In the genomic region with DNA sequence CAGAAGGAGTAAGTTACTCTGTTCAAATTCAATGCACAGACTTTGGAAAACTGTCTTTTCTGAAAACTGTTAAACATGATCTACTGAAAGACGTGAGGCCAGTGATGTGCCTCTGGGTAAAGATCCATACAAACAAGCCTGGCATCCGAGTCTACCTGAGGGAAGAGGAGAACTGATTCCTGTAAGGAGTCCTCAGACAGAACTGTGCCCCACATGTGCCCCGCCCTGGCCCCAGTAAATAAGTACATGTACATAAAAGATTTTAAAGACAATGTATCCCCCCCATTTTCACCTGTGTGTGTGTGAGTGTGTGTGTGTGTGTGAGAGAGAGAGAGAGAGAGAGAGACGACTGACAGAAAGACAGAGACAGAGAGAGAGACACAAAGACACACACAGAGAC, we compare ENCODE assay signal across 11 mouse cellular contexts. TPM values are rescaled to one million over a fixed set of nuclear protein-coding genes. Genes with fewer than 3 reads are reported as not detected.
DNase-seq lines count a peak whose midpoint lies in the region; ATAC-seq and TF ChIP-seq lines count a peak whose summit lies in the region.
"Had no signal": no experiment of that assay in that cellular context is flagged by ENCODE, and none has a peak within 500 bp of the region (broad histone marks: within the 10 kb centered on the region; RNA-seq: fewer than 3 reads in every experiment).

No protein-coding gene starts in this region.

- H3K36me3 ChIP-seq in heart, embryonic 16.5 days (ENCODE audit: control insufficient read depth, insufficient read depth) = no peaks in the 10 kb centered on the region
- no peaks in the 10 kb centered on the region for H3K36me3 ChIP-seq in megakaryocyte, embryonic 14.5 days (replicated peaks; ENCODE audit: low read length)
- no peaks in the 10 kb centered on the region for H3K36me3 ChIP-seq in hindbrain, embryonic 11.5 days (ENCODE audit: control insufficient read depth, insufficient read depth, low read length)
- H3K36me3 ChIP-seq: forebrain, embryonic 10.5 days; hindbrain, embryonic 10.5 days had no signal

- peak overlapping the region; percentile 82 for H3K27ac ChIP-seq in heart, embryonic 16.5 days (ENCODE audit: low read length)
- 0 out of 2 replicates have a peak overlapping the region, but pooled peaks have one; percentile 19 for H3K27ac ChIP-seq in cortical plate, adult 2 months (ENCODE audit: insufficient read depth, low read length)
- H3K27ac ChIP-seq in hindbrain, embryonic 11.5 days (ENCODE audit: low read depth, low read length) = no peak overlapping the region
- H3K27ac ChIP-seq: forebrain, embryonic 10.5 days; hindbrain, embryonic 10.5 days had no signal

- DNase-seq in heart, adult 9 months (ENCODE audit: low spot score in 2 of 2) = no peak
- DNase-seq in thymus, postnatal 36 days = peak; percentile 49 to 50
- no peak for DNase-seq in hindbrain, embryonic 11.5 days (ENCODE audit: low spot score)
- DNase-seq in gastrocnemius, postnatal 36 days = no peak
- DNase-seq: cerebellum, adult 2 months had no signal

- no peak overlapping the region for H3K4me2 ChIP-seq in heart, embryonic 16.5 days (ENCODE audit: low read depth, low read length)
- H3K4me2 ChIP-seq in hindbrain, embryonic 11.5 days (replicated peaks; ENCODE audit: low read depth, low read length) = no peak overlapping the region

- no peaks in the 10 kb centered on the region for H3K9me3 ChIP-seq in heart, embryonic 16.5 days (replicated peaks; ENCODE audit: control insufficient read depth, low read length)
- H3K9me3 ChIP-seq in megakaryocyte, embryonic 14.5 days = no peaks in the 10 kb centered on the region
- no peaks in the 10 kb centered on the region for H3K9me3 ChIP-seq in hindbrain, embryonic 11.5 days (ENCODE audit: control insufficient read depth, low read length)
- H3K9me3 ChIP-seq: forebrain, embryonic 10.5 days; hindbrain, embryonic 10.5 days had no signal

- no peak for TF ChIP-seq POLR2A in cortical plate, adult 2 months (IDR thresholded peaks at IDR 0.05; ENCODE audit: extremely low read depth, insufficient read depth, low read length)

- peaks cover 12% of the 10 kb centered on the region for H3K4me1 ChIP-seq in heart, embryonic 16.5 days (ENCODE audit: control insufficient read depth, insufficient read depth, low read length)
- H3K4me1 ChIP-seq in megakaryocyte, embryonic 14.5 days = peaks cover 63% of the 10 kb centered on the region
- H3K4me1 ChIP-seq in cortical plate, adult 2 months (ENCODE audit: control insufficient read depth, insufficient read depth, low read length) = peaks cover 5% of the 10 kb centered on the region
- H3K4me1 ChIP-seq in hindbrain, embryonic 11.5 days (replicated peaks; ENCODE audit: control insufficient read depth, insufficient read depth, low read length) = no peaks in the 10 kb centered on the region

- no peak for ATAC-seq in heart, embryonic 16.5 days (replicated peaks; ENCODE audit: extremely low read depth, insufficient read depth, low FRiP score)
- ATAC-seq in megakaryocyte, adult 5-6 weeks (ENCODE audit: poor library complexity, severe bottlenecking) = no peak
- no peak for ATAC-seq in hindbrain, embryonic 11.5 days (ENCODE audit: low FRiP score)

- H3K9ac ChIP-seq in heart, embryonic 16.5 days (ENCODE audit: low read length) = no peak overlapping the region
- no peak overlapping the region for H3K9ac ChIP-seq in hindbrain, embryonic 11.5 days (ENCODE audit: low read depth, low read length)

- TF ChIP-seq CTCF in cortical plate, adult 2 months (IDR thresholded peaks at IDR 0.05; ENCODE audit: extremely low read depth, insufficient read depth, low read length) = no peak

- H3K4me3 ChIP-seq in heart, embryonic 16.5 days (ENCODE audit: low read length) = no peak overlapping the region
- H3K4me3 ChIP-seq in megakaryocyte, embryonic 14.5 days (replicated peaks) = peak overlapping the region; percentile 65
- no peak overlapping the region for H3K4me3 ChIP-seq in cortical plate, adult 2 months (ENCODE audit: insufficient read depth, low read length)
- H3K4me3 ChIP-seq in hindbrain, embryonic 11.5 days (ENCODE audit: low read depth, low read length) = no peak overlapping the region
- H3K4me3 ChIP-seq: forebrain, embryonic 10.5 days; hindbrain, embryonic 10.5 days had no signal

- H3K27me3 ChIP-seq in heart, embryonic 16.5 days (ENCODE audit: control insufficient read depth, insufficient read depth, low read length) = no peaks in the 10 kb centered on the region
- H3K27me3 ChIP-seq in megakaryocyte, embryonic 14.5 days (replicated peaks) = no peaks in the 10 kb centered on the region
- no peaks in the 10 kb centered on the region for H3K27me3 ChIP-seq in hindbrain, embryonic 11.5 days (ENCODE audit: control insufficient read depth, insufficient read depth, low read length)

- WGBS in heart, embryonic 16.5 days = 67% methylated on average over 4 of the region's 4 CpGs
- 76% methylated on average over 4 of the region's 4 CpGs for WGBS in hindbrain, embryonic 11.5 days

- intact Hi-C loops in gastrocnemius, postnatal 36 days (cut with DNase I) = no loop called here

RNA-seq across cellular contexts. Expression of gene Psma1, which starts 42.0 kb away (rescaled TPM):
- 326 and 353 TPM in 2 replicates for polyA plus RNA-seq in heart, embryonic 16.5 days (2015; fragmentation: Nextera tagmentation; extraction: Ambion mirVana)
- polyA plus RNA-seq in megakaryocyte, embryonic 14.5 days (2012; ENCODE audit: insufficient read depth, low replicate concordance) = 1.9 and 4.9 TPM in 2 replicates
- 322 and 367 TPM in 2 replicates for total RNA-seq in megakaryocyte, adult 5-6 weeks (2015)
- 252 and 280 TPM in 2 replicates for total RNA-seq in megakaryocyte, adult 5-6 weeks (2017)
- polyA plus RNA-seq in cortical plate, adult 2 months (2012; rRNA removed) = 154 and 156 TPM in 2 replicates
- 476 and 479 TPM in 2 replicates for polyA plus RNA-seq in hindbrain, embryonic 11.5 days (2014; fragmentation: Nextera tagmentation; extraction: Ambion mirVana)
- 10 to 100 TPM; 83.4 to 89.1 TPM for total RNA-seq in gastrocnemius, postnatal 36 days (2021)

Comparison
In these comparisons a context has a peak if more than half of its experiments do, and no peak if none do; other contexts are left out.
1. DNase-seq: peak in thymus, postnatal 36 days (2 of 2); none in heart, adult 9 months (0 of 2), hindbrain, embryonic 11.5 days (single experiment) and gastrocnemius, postnatal 36 days (0 of 2).
2. RNA of gene Psma1, which starts 42.0 kb away (polyA plus RNA-seq): 476 to 479 TPM in hindbrain, embryonic 11.5 days, 326 to 353 TPM in heart, embryonic 16.5 days and 154 to 156 TPM in cortical plate, adult 2 months; 1.9 to 4.9 TPM in megakaryocyte, embryonic 14.5 days; every median in the first group is over 10 times any median in the second.